Mouse (Mus musculus) kidney, adult 2 months (tissue): ENCODE results near the gene Cltb.

Experiments
- CTCF ChIP-seq: fragments of 200-500 bp; conservative IDR thresholded peaks from 2 replicates; pipeline ENCODE4 v1.5.1; 2011; ENCODE audit warnings: low read depth, mild to moderate bottlenecking, control low read depth, low read length, moderate library complexity, mixed read lengths; ENCODE audit not compliant: insufficient read depth, insufficient read length
- POLR2A ChIP-seq: fragments of 200-500 bp; IDR thresholded peaks from one replicate; pipeline ENCODE4 v1.6.1; 2011; ENCODE audit warnings: low read depth, low read length, control low read depth

GRCm38 (mm10) chr13:54660877-54661276 is 49.7 kb upstream of the Cltb start:
- no peak for TF ChIP-seq CTCF
- no peak for TF ChIP-seq POLR2A
